Mouse (Mus musculus): ENCODE data around the gene Olfml2a. TPM values are rescaled to one million over a fixed set of nuclear protein-coding genes. Genes with fewer than 3 reads are reported as not detected.
"Not testable (repeated sequence)": the region's sequence is repeated elsewhere in the genome, so short reads cannot be mapped to it uniquely, and the experiment has no call there.

Olfml2a gene
- total RNA-seq, 4 experiments from 2014 or later, result 6.9 to 18.9 (median 12.6) TPM

DNA sequence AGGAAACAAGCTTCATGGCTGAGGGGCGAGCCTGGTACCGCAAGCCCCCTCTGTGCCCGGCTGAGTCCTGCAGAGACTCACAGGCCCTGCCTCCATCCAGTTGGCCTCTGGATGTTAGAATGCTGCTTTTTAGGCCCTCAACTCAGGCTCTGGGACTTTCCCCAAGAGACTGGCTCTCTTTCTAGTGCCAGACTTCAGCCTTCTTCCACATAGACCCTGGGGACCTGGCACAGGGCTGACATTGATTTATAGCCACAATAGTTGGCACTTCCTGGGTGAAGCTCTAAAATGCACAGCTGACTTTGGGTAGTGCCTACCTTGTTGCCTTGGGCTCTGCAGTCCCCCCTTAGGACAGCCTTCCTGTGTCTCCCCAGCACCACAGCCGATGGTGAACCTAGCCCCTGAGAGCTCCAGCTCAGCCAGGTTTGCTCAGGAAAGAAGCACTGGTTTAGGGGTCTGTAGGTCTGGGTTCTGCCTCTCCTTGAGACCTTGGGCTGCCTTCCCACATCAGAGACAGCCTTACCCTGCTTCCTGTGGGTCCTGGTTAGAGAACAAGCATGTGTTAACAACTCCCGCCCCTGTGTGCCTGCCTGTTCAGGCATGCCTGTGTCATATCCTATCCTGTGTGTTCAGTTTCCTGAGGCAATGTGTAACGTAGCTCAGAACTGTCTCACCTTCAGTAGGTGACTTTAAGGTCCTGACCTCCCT is 56.2 kb downstream of the Olfml2a start:
- DNase-seq, result no peak

GRCm38 (mm10) chr2:38988929-38989328 is 57.2 kb downstream of the Olfml2a start:
- no peak for DNase-seq

DNA sequence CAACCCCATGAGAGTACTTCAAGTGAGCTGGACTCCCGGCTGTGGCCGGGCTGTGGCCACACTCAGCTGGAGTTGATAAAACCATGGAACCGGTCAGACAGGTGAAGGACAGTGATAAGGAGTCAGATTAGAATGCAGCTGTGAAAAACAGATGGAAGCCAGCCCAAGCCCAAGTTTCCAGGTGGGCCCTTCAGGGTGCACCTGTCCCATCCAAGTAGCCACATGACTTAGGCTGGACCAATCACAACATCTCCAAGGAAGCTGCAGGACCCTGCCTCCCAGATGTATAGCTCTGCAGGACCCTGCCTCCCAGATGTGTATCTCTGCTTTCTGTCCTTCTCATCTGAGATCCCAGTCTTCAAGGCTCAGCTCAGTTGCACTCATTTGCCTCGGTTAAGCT is 60.2 kb downstream of the Olfml2a start:
- no peak for DNase-seq

- DNase-seq, result no peak
Observed at GRCm38 (mm10) chr2:38992452-38992851, 60.7 kb downstream of the Olfml2a start.

- DNase-seq, result peak; percentile 88
Observed at GRCm38 (mm10) chr2:38997386-38998374, 65.9 kb downstream of the Olfml2a start, which contains the start of gene Wdr38. Gene Wdr38, plus strand, starts transcription at chr2:38997476.

DNA sequence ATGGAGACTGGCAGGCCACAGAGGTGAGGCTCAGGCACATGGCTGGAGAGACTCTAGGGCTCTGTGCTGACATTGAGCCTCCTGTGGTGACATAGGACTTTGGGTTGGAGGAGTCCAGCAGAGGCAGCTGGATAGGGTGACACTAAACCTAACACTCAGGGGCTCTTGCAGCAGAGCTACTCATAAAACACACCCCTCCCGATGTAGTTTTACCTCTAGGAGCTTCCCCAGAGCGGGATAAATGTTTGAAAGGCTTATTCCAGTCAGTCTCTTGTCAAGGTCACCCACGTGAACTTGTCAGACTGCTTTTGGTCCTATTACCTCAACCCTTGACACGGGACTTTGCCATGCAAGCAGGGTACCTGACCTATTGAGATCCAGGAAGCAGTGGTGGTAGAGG is 67.6 kb downstream of the Olfml2a start:
- DNase-seq, result no peak

- no peak for DNase-seq
Observed at GRCm38 (mm10) chr2:38999910-39000586, 68.3 kb downstream of the Olfml2a start.

- DNase-seq, result no peak
Observed at GRCm38 (mm10) chr2:39000587-39000919, 68.8 kb downstream of the Olfml2a start.

DNA sequence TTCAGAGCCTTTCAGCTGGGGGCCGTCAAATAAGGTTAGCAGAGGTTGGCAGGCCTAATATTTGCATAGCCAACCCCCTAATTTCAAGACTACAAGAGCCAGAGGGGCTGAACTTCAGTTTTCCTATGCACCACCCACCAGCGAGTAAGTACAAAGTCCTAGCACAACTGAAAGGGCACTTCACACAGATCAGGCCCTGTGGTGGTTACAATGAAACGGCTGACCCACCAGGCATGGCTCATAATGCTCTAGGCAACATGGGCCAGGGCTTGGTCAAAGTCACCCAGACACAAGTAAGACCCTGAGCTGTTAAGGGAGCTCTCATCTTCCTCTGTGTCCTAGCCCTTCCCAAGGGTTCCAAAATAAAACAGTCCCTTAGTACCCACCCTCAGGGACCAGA is 70.1 kb downstream of the Olfml2a start:
- no peak for DNase-seq

- no peak for DNase-seq
Observed at GRCm38 (mm10) chr2:39003106-39003505, 71.3 kb downstream of the Olfml2a start.

DNA sequence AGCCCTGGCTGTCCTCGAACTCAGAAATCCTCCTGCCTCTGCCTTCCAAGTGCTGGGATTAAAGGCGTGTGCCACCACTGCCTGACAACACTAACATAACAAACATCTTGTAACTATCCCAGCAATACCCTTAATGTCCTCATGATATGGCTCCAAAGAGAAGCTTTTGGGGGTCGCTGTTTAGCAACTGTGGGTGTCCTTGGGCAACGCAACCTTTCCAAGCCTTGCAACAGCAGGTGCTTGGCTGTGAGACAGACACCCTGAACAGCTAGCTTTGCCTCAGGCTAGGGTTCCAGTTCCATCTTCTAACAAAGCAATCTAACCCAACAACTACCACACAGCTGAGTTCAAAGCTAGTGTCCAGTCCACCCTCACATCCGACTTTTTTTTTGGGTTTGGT is 71.7 kb downstream of the Olfml2a start:
- no peak for DNase-seq

DNA sequence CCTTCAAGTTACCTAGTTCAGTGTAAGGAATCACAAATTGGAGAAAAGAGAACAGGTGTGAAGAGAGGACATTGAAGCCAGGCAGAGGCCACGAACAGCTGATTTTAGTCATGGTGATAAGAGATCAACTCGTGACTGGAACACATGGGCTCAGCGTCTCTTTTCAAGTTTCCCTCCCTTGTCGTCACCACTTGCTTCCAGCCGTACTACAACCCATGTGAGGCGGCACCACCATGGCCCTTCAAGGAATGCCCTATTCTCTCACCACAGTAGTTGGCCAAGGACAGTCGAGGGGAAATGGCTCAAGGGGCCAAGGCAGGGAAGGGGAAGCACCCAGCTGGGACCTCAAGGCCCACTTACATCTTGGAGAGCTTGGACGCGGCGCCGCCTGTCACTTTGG is 72.6 kb downstream of the Olfml2a start:
- DNase-seq, result no peak

DNA sequence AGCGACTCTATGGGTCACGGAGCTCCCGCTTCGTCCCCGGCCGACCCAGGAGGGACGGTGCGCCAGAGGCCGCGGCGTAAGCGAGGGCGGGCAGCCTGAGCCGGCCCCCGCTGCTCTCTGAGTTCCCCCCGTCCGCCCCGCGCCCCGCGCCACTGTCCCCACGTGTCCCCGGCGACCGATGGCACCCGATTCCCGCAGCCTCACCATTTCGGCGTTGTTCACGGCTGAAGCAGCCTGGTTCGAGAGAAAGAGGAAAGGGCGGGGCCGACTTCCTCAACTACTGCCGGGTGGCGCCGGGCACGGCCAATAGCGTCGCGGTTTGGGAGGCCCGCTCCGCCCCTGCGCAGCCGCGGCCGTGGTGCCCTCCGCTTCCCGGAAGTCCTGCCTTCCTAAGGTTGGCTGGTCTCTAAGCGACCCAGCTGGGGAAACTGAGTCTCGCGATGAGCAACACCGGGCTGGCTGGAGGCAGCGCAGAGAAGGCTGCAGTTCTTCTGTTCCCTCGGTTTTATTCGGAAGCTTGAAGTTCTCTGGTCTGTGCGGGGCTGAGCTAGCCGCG is 73.2 kb downstream of the Olfml2a start, which contains the start of gene Arpc5l:
Gene Arpc5l, plus strand, starts transcription at position 469 of the 556 bp plus-strand sequence.
- DNase-seq, result peak; percentile 89

GRCm38 (mm10) chr2:39005574-39006079 is 73.8 kb downstream of the Olfml2a start, which contains the start of gene Rpl35:
Gene Rpl35, minus strand, starts transcription at chr2:39005624.
- no peak for DNase-seq

GRCm38 (mm10) chr2:39006149-39006730 is 74.5 kb downstream of the Olfml2a start:
- DNase-seq, result no peak

GRCm38 (mm10) chr2:39007865-39008264 is 76.1 kb downstream of the Olfml2a start:
- DNase-seq, result peak; percentile 91

- no peak for DNase-seq
Observed at GRCm38 (mm10) chr2:39008350-39008851, 76.6 kb downstream of the Olfml2a start.

DNA sequence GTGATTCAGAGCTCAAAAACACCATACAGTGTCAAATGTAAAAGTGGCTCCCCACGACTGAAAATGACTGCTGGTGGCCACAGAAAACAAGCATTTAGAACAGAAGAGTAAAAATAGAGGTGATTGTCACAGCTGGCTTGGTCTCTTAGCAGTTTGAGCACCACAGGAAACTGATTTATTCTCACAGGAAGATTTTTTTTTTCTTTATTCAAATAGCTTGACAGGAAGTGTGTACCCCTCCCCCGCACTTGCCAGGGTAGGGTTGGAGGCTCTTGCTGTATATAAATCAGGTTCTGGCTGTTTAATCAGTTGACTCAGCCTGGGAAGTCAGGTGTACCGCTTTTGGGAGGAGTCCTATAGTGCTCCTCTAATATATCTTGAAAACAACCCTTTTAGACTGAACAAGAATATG is 77.2 kb downstream of the Olfml2a start:
- DNase-seq, result no peak

GRCm38 (mm10) chr2:39010144-39010543 is 78.4 kb downstream of the Olfml2a start:
- not testable (repeated sequence) for DNase-seq

- no peak for DNase-seq
Observed at GRCm38 (mm10) chr2:39011264-39011663, 79.5 kb downstream of the Olfml2a start.

DNA sequence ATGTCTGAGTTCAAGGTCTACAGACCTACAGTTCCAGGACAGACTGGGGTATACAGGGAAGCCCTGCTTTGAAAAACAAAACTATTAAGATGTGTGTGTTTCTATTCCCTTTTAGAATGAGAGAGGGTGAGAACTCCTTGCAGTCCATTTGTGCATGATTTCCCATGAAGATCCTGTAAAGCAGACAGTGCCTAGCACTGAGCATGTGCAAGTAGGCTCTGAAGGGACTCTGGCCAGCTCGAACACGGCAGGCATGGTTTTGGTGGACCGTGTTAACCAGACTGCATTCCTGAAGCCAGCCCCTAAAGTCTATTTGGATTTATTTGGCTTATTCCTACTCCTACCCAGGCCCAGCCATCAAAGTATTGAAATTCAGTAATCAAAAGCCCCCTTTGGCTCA is 80.2 kb downstream of the Olfml2a start:
- DNase-seq, result no peak

Data from adrenal gland, adult 8-10 months (tissue).